18 mouse cellular contexts compared by ENCODE assay signal in genomic region chr3:139502216-139502615, GRCm38 (mm10).
A peak's percentile ranks its signal among the peaks of the same experiment; 100 is the strongest.
DNase-seq lines count a peak whose midpoint lies in the region; ATAC-seq and TF ChIP-seq lines count a peak whose summit lies in the region.
"Had no signal": no experiment of that assay in that cellular context is flagged by ENCODE, and none has a peak within 500 bp of the region (broad histone marks: within the 10 kb centered on the region; RNA-seq: fewer than 3 reads in every experiment).

No protein-coding gene starts in this region.

- no peak overlapping the region for H3K9ac ChIP-seq in midbrain, embryonic 12.5 days (replicated peaks)
- H3K9ac ChIP-seq in midbrain, postnatal 0 days (replicated peaks; ENCODE audit: low read length, poor library complexity, severe bottlenecking), result no peak overlapping the region
- H3K9ac ChIP-seq in midbrain, embryonic 14.5 days (replicated peaks; ENCODE audit: low read length), result no peak overlapping the region
- no peak overlapping the region for H3K9ac ChIP-seq in midbrain, embryonic 15.5 days
- H3K9ac ChIP-seq: embryonic facial prominence, embryonic 12.5 days; forebrain, embryonic 12.5 days; forebrain, postnatal 0 days had no signal

- no peaks in the 10 kb centered on the region for H3K27me3 ChIP-seq in midbrain, embryonic 12.5 days
- H3K27me3 ChIP-seq in midbrain, postnatal 0 days (ENCODE audit: insufficient read depth, low read length), result no peaks in the 10 kb centered on the region
- no peaks in the 10 kb centered on the region for H3K27me3 ChIP-seq in midbrain, embryonic 14.5 days (ENCODE audit: control insufficient read depth, insufficient read depth, low read length)
- H3K27me3 ChIP-seq in midbrain, embryonic 15.5 days (replicated peaks), result no peaks in the 10 kb centered on the region
- H3K27me3 ChIP-seq: embryonic facial prominence, embryonic 12.5 days; forebrain, embryonic 12.5 days had no signal

- H3K4me2 ChIP-seq in midbrain, embryonic 12.5 days (replicated peaks), result no peak overlapping the region
- H3K4me2 ChIP-seq in midbrain, postnatal 0 days (ENCODE audit: low read depth, low read length, poor library complexity, severe bottlenecking), result no peak overlapping the region
- H3K4me2 ChIP-seq in midbrain, embryonic 14.5 days (ENCODE audit: low read length), result no peak overlapping the region
- no peak overlapping the region for H3K4me2 ChIP-seq in midbrain, embryonic 15.5 days
- H3K4me2 ChIP-seq: embryonic facial prominence, embryonic 12.5 days; forebrain, embryonic 12.5 days had no signal

- no peaks in the 10 kb centered on the region for H3K9me3 ChIP-seq in midbrain, embryonic 12.5 days
- no peaks in the 10 kb centered on the region for H3K9me3 ChIP-seq in midbrain, postnatal 0 days (ENCODE audit: low read length)
- no peaks in the 10 kb centered on the region for H3K9me3 ChIP-seq in midbrain, embryonic 14.5 days (ENCODE audit: control insufficient read depth, low read length)
- H3K9me3 ChIP-seq in midbrain, embryonic 15.5 days, result no peaks in the 10 kb centered on the region
- H3K9me3 ChIP-seq: embryonic facial prominence, embryonic 10.5 days; embryonic facial prominence, embryonic 12.5 days; forebrain, embryonic 12.5 days had no signal

- H3K36me3 ChIP-seq in midbrain, embryonic 12.5 days, result no peaks in the 10 kb centered on the region
- H3K36me3 ChIP-seq in midbrain, postnatal 0 days (ENCODE audit: insufficient read depth, low read length), result no peaks in the 10 kb centered on the region
- H3K36me3 ChIP-seq in midbrain, embryonic 14.5 days (ENCODE audit: control insufficient read depth, insufficient read depth, low read length), result no peaks in the 10 kb centered on the region
- H3K36me3 ChIP-seq in midbrain, embryonic 15.5 days (replicated peaks), result no peaks in the 10 kb centered on the region
- H3K36me3 ChIP-seq: embryonic facial prominence, embryonic 10.5 days; embryonic facial prominence, embryonic 12.5 days; forebrain, embryonic 12.5 days had no signal

- intact Hi-C loops in left cerebral cortex, postnatal 10 days (cut with DNase I), result loop anchor here (10.0 kb wide), 1 partner anchor 1963 kb away; the partner anchor contains the start of gene Unc5c

- 50% methylated on average over 5 of the region's 5 CpGs for WGBS in midbrain, embryonic 12.5 days
- WGBS in midbrain, postnatal 0 days, result 38% methylated on average over 5 of the region's 5 CpGs
- 25% methylated on average over 5 of the region's 5 CpGs for WGBS in midbrain, embryonic 14.5 days
- 33% methylated on average over 5 of the region's 5 CpGs for WGBS in midbrain, embryonic 15.5 days

- no peak overlapping the region for H3K27ac ChIP-seq in midbrain, embryonic 12.5 days (replicated peaks)
- H3K27ac ChIP-seq in midbrain, postnatal 0 days (ENCODE audit: low read depth, low read length), result no peak overlapping the region
- H3K27ac ChIP-seq in midbrain, embryonic 14.5 days (replicated peaks; ENCODE audit: low read depth, low read length), result no peak overlapping the region
- no peak overlapping the region for H3K27ac ChIP-seq in midbrain, embryonic 15.5 days
- H3K27ac ChIP-seq: embryonic facial prominence, embryonic 10.5 days; embryonic facial prominence, embryonic 12.5 days; forebrain, embryonic 12.5 days had no signal

- DNase-seq in midbrain, postnatal 0 days (ENCODE audit: low spot score), result no peak
- DNase-seq in midbrain, embryonic 14.5 days, result peak; percentile 10
- DNase-seq in left cerebral cortex, postnatal 10 days (ENCODE audit: extremely low spot score in 1 of 2, low spot score in 2 of 2), result no peak
- DNase-seq: adrenal gland, adult 2 months; adrenal gland, postnatal 10 days; adrenal gland, postnatal 25 days; cerebellum, adult 11-12 months; cerebellum, adult 2 months; cerebellum, adult 9-10 months; cerebellum, postnatal 10 days; cerebellum, postnatal 25 days; forebrain, postnatal 0 days had no signal

- H3K4me1 ChIP-seq in midbrain, embryonic 12.5 days, result no peaks in the 10 kb centered on the region
- H3K4me1 ChIP-seq in midbrain, postnatal 0 days (ENCODE audit: insufficient read depth, low read length), result no peaks in the 10 kb centered on the region
- no peaks in the 10 kb centered on the region for H3K4me1 ChIP-seq in midbrain, embryonic 14.5 days (ENCODE audit: control insufficient read depth, insufficient read depth, low read length)
- no peaks in the 10 kb centered on the region for H3K4me1 ChIP-seq in midbrain, embryonic 15.5 days
- H3K4me1 ChIP-seq: embryonic facial prominence, embryonic 10.5 days; embryonic facial prominence, embryonic 12.5 days; forebrain, embryonic 12.5 days had no signal

- H3K4me3 ChIP-seq in midbrain, embryonic 12.5 days, result no peak overlapping the region
- H3K4me3 ChIP-seq in midbrain, postnatal 0 days (ENCODE audit: low read depth, low read length), result no peak overlapping the region
- no peak overlapping the region for H3K4me3 ChIP-seq in midbrain, embryonic 14.5 days (replicated peaks; ENCODE audit: low read depth, low read length)
- no peak overlapping the region for H3K4me3 ChIP-seq in midbrain, embryonic 15.5 days
- H3K4me3 ChIP-seq: embryonic facial prominence, embryonic 10.5 days; embryonic facial prominence, embryonic 12.5 days; forebrain, embryonic 12.5 days had no signal

- no peak for TF ChIP-seq CTCF in midbrain, postnatal 0 days (IDR thresholded peaks at IDR 0.05)

- peak; percentile 68; the same call in 1 of the 2 replicates for ATAC-seq in midbrain, embryonic 12.5 days (ENCODE audit: low FRiP score, low read depth)
- no peak for ATAC-seq in midbrain, postnatal 0 days (ENCODE audit: low FRiP score)
- no peak for ATAC-seq in midbrain, embryonic 14.5 days (ENCODE audit: low FRiP score, low TSS enrichment)
- no peak for ATAC-seq in midbrain, embryonic 15.5 days (replicated peaks)
- ATAC-seq: forebrain, embryonic 14.5 days; forebrain, postnatal 0 days had no signal
